Mouse (Mus musculus): ENCODE results near the gene Stk11ip.
A peak's percentile ranks its signal among the peaks of the same experiment; 100 is the strongest.

The Stk11ip gene

DNA sequence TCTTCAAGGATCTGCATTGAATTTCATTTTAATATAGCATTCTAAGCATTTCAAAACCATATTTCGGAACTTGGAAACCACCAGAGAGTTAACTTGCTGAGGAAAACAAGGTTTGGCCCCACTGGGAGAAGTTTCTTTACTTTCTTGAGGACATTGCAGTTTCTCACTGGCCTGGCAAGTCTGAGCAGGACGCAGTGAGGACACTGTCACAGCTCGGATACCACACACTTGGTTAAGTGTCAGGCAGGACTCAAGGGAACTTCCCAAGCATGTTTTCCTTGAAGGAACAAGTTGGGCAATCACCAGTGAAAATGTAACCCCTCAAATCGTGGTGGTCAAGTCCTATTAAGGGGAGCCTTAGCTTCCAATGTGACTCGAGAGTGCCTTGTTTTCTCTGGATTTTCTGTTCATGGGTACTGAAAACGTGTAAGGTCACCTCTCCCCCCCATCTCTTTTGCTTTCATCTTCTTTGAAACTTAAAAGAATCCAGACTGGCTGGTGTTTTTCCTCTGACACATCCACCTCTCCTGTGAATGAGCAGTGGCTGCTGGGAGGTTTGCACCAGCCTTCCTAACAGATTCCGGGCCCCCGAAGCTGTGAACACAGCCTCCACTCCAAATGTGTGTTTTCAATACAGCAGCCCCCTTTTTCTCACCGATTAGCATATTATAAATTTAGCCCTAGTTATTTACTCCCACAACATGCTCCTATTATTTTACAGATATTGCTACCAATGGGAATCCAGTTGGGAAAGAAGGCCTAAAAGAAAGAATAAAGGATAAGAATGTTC is 16.9 kb upstream of the Stk11ip start:
- no peak for DNase-seq

DNA sequence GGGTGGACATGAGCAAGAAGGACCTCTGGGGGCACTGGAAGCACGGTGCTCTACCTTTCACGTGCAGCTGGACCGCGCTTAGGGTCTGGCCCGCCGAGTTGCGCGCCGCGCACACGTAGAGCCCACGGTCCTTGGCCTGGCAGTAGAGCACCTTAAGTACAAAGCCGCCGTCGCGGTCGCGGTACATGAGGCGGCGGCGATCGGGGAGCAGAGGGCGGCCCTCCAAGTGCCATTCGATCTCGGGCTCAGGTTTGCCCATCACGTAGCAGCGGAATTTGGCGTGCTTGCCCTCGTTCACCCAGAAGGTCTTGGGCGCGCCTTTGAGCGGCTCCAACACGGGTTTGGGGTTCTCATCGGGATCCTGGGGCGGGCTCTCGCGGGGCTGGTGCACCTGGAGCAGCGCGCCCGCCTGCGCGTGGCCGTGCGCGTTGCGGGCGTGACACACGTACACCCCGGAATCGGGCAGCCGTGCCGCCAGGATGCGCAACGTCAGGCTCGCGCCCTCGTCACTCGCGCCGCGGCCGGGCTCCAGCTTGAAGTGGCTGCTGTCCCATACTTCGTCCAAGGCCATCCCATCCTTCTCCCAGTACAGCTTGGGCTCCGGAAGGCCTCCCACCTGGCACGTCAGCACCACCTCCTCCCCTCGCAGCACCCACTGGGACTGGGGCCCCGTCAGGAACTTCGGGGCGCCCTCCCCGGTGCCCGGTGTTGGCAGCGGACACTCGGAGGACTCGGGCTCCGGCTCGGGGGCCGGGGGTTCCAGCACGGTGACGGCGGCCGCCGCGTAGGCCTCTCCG is 16.0 kb upstream of the Stk11ip start:
- DNase-seq: peak; percentile 68

DNA sequence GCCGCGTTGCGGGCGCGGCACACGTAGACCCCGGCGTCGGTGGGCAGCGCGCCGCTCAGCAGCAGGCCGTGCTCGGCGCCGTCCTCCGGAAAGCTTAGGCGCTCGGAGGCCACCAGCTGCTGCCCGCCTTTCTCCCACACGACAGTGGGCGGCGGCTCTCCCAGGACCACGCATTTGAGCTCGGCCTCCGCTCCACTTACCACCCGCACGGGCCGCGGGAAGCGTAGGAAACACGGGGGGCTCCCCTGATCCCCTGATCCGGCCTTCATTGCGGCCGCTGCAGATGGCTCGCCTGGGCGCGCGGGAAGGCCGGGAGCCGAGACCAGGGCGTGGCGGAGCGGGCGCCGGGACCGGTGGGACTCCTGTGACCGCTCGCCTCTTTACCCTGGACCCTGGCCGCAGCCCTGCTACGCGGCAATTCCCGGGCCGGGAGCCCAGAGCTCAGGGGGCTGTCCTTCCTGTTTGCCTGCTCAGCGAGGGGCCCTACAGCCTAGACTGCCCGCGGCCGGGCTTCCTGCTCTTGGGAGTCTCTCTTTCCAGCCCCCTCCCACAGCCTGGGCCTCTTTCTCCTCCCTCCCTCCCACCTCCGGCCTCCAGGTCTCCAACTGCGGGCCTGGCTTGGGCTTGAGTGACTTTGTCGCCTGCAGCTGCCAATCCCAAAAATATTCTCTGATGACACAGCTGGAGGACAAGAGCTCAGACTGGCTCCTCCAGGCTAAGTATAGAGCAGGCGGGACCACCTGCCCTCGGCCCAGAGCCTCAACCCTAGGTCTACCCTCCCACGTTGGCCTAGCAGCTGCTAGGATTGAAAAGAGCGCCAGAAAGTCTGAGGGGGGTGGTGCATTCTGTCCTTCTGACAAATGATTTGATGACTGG is 15.1 kb upstream of the Stk11ip start, which contains the start of gene Obsl1:
Obsl1 (minus strand) TSS at position 497 of the 876 bp plus-strand sequence.
- DNase-seq: peak; percentile 85

DNA sequence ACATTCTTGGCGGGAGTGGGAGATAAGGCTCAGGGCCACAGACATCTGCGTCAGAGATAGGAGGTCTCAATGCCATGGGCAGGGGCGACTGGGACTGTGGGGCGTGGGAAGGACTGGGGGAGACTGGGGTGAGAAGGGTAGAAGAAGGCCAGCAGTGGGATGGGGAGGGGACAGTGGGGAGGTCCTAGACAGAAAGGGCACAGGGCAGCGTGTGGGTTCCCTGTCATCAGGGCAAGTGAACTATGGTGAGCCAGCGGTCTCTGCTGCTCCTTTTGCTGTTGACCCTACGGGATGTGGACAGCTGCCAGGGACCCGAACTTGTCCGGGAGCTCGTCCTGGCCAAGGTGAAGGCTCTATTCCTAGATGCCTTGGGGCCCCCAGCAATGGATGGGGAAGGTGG is 14.3 kb upstream of the Stk11ip start, which contains the start of gene Inha:
Inha (plus strand) TSS at position 72 of the 400 bp plus-strand sequence.
- no peak for DNase-seq

DNA sequence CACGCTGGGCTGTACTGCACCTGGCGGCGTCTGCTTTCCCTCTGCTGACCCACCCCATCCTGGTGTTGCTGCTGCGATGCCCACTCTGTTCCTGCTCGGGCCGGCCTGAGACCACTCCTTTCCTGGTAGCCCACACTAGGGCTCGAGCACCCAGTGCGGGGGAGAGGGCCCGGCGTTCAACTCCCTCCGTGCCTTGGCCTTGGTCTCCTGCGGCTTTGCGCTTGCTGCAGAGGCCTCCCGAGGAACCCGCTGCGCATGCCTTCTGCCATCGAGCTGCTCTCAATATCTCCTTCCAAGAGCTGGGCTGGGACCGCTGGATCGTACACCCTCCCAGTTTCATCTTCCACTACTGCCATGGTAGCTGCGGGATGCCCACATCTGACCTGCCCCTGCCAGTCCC is 11.7 kb upstream of the Stk11ip start:
- no peak for DNase-seq

DNA sequence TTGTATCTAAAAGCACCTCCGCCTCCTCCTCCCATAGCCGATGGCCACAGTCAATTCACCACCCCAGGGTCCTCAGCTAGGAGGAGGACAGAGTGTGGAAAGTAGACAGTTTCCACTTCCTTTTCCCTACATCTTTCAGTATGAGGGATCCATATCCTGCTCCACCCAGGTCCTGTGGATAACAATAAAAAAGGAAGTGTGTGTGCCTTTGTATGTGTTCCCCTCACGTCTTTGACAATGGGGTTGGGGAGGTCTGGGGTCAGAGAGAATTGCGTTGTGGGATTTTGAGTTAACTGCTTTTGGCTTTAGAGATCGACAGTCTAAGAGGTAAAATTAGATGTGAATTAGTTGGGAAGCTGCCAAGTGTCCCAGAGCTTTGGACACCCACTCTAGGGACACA is 11.2 kb upstream of the Stk11ip start:
- DNase-seq: no peak

DNA sequence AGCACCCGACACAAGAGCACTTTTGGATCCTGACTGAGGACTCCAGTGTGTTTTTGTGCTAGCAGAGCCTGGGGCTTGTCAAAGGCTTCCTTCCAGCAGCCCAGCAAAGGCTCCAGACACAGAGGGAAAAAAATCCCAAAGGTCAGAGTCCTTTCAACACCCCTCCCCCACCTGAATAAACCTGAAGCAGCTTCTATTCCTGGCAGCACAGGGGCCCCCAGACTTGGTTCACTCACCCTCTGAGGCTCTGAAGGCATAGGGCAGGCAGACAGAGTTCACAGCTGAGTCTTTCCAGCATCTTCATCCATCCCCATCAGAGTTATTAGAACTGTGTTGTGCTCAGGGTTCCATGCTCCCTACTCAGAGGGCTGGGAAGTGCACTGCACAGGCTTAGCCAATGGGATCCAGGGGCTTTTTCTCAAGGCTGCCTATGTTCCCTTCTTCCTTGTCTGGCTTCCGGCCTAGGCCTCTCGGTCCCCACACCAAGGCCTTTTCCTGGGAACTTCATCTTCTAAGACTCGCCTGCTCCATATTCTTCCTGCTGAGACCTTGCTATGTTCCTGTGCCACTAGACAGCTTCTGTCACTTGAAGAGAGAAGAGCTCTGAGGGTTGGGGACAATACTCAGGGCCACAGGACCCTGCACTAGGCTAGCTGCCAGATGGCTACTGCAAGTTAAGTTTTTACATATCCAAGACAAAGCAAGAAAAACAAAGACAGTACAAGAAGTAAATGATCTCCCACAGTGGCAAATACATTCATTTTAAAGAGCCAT is 9.7 kb upstream of the Stk11ip start:
- peak; percentile 57 for DNase-seq

DNA sequence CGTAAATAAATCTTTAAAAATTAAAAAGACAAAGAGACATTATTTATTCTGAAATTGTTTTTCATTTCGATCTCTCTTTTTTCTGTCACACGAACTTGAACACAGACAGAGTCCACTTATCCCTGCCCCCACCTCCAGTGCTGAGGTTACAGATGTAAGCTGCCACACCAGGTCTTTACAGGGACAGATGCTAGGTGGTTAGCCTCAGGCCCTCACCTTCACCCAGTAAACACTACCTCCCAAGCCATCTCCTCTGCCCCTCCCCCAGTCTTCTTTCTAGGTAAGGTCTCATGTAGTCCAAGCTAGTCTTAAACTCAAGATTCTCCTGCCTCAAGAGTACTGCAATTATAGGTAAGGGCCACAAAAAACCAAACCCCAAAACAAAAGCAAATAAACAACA is 8.8 kb upstream of the Stk11ip start:
- no peak for DNase-seq

DNA sequence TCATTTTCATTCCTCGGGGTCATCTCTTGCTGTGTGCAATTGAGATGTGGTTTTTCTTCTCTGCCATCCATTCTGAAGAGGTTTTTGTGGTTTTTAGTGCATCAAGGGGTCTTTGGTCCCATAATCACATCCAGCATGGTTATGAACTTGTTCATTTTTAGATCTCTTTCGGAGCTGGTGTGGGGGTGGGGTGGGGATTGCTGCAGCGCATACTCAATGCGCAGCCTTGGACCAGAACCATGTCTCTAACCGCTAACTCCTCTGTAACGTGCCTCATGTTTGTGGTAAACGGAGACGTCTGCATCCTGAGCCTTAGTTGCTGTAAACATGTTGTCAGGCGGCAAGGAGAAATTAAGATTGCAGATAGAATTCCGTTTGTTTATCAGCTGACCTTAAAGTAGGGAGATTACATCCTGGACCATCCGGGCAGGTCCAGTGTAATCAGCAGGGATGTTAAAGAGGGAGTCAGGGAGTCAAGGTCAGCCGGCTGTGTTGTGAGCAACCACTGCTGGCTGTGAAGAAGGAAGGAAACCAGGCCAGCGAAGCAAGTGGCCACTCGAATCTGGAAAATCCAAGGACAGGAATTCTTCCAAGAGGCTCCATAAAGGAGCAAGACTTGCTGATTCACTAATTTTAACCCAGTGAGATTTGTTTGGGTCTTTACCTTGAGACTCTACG is 4.5 kb upstream of the Stk11ip start:
- DNase-seq: no peak

DNA sequence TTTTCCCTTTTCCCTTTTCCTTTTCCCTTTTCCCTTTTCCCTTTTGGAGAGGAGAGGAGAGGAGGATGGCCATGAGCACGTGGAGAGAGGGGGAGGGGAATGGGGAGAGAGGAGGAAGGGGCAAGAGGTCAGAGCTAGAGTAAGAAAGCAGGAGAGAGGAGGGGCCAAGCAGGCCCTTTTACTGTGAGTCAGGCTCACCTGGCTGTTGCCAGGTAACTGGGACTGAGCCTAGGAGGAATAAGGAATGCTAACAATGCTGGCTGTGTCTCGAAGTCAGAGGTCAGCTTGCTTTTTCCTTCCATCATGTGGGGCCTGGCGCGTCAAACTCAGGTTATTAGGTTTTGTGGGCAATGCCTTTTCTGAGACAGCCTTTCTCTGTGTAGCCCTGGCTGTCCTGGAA is 3.3 kb upstream of the Stk11ip start:
- DNase-seq: no peak

DNA sequence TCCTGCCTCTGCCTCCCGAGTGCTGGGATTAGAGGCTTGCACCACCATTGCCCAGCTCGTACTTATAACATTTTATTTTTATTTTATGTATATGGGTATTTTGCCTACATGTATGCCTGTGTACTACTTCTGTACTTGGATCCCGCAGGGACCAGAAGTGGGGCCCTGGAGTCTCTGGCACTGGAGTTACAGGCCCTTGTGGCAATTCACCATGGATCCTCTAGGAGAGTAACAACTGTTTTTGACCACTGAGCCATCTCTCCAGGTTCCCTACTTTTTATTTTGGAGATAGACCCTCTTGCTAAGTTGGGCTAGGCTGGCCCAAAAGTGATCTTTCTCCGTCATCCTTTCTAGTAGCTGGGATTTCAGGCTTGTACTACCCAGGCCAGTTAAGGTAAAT is 2.9 kb upstream of the Stk11ip start:
- DNase-seq: no peak

DNA sequence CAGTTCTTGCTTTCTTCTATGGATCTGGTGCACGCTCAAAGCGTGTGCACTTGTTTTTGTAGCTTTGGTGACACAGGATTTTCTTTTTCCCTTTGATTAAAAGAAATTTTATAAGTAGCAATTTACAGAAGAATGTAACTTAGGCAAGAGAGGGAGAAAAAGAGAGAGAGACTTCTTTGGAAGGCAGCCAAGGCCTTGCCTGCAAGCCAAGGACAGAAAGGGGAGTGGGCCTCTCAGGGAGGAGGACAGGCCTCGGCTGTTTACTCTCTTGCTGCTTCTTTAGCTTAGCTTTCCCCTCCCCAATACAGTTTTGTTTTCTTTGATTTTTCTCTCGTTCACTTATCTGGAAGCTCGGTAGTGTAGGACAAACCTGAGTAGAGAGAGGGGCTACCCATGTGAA is 1.8 kb upstream of the Stk11ip start:
- no peak for DNase-seq

DNA sequence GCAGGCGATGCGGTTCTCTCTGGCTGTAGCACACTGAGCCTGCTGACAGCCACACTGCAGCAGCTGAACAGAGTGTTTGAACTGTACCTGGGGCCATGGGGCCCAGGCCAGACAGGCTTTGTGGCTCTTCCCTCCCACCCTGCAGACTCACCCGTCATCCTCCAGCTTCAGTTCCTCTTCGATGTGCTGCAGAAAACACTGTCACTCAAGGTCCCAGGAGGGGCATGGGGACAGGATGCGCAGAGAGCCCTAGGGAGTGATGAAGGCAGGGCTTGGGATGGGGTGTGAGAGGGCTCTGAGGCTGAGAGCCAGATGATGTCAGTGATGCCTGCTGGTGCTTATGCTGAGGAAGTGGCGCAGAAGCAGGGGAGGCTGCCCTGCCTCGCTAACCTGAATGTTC is 3.4 kb downstream of the Stk11ip start:
- no peak for DNase-seq

DNA sequence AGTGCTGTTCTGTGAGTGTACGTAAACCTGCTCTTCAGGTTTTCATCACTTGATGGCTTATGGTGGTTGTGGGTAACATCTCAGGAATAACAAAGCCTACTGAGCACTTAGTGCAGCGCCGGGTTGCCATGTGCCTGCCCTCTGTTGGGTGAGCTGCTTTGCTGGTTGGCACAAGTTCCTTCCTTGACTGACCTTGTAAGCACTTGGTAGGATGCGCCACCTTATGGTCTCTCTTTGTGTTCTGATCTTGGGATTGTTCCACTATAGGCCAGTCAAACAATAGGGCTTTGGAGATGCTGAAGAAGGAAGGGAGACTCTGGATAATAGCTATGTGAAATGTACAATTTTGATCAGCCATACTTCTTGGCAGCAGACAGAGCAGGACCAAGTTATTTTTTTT is 9.2 kb downstream of the Stk11ip start:
- no peak for DNase-seq

DNA sequence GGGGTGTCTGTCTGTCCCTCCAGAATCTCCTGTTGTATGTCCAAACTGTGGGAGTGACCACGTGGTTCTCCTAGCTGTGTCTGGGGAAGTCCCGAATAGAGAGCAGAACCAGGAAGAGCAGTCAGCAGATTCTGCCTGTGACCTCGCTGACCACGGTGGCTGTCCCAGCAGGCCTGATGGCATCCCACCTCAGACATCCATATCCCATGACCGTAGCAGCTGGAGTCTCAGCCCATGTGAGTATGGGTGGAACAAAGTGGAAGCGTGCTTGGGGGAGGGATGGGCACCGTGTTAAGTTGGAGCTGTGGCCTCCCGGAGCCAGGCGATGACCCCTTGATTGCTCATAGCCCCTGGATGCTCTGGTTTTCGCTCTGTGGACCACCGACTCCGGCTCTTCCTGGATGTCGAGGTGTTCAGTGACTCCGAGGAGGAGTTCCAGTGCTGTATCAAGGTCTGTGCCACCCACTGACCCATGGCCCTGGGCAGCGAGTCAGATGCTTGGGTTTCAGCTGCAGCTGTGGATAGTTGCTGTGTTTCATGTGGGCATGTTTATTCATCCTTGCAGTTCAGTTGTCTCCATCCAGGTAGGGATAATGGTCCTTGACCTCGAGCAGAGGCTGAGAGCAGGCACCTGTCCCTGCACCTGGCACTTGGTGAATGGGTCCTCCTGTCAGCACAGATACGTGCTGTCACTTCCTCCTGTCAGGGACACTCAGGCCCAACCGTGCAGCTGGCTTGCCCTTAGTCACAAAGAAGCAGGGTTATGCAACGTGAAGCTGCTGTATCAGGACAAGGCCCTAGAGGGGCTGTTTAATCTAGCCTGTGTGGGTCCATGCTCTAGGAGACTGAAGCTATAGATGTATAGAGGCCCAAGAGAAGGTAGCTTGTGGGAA is 11.2 kb downstream of the Stk11ip start:
- no peak for DNase-seq

DNA sequence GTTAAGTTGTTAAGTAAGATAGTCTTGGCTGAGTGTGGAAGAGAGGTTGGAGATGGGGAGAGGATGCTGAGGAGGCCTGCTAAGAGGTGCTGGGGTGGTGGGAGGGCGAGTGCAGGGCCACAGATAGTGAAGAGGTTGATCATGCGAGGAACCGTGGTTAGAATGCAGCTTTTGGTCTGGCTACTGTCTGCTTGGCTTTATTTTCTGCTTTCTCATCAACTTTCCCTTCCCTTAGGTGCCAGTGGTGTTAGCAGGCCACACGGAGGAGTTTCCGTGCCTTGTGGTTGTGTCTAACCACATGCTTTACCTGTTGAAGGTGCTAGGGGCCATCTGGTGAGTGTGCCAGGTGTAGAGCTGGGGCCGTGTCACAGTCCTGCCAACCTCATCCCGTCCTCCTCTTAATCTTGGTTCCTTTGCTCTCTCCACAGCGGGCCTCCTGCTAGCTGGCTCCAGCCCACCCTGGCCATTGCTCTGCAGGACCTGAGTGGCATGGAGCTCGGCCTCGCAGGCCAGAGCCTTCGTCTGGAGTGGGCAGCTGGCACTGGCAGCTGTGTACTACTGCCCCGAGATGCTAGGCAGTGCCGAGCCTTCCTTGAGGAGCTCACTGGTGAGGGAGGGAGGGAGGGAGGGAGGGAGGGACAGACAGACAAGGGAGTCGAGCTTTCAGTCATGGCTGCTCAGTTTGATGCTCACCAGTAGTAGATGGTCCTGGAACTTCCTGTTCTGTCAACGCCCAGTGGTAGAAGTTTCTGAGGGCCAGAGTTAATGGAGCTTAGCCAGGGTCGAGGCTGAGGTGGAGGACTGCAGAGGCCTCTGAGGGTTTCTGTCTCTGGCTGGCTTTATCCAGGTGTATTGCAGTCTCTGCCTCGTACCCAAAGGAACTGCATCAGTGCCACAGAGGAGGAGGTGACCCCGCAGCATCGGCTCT is 12.3 kb downstream of the Stk11ip start:
- DNase-seq: no peak

DNA sequence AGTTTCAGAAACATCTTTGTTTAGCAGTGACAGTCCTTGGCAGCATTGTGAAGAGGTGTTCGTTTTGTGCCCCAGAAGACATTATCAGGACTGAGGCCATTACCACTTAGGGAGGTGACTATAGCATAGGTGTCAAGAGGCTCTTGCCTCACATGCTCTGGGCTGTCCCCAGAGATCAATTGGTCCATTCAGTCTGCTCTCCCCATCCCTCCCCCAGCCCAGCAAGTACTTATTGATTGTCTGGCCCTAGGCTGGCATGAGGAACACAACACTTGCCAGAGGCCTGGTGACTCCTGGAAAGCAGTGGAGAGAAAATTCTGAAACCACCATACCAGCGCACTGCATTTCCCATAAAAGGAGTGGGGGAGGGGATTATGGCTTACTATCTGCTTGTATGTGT is 16.3 kb downstream of the Stk11ip start:
- no peak for DNase-seq

DNA sequence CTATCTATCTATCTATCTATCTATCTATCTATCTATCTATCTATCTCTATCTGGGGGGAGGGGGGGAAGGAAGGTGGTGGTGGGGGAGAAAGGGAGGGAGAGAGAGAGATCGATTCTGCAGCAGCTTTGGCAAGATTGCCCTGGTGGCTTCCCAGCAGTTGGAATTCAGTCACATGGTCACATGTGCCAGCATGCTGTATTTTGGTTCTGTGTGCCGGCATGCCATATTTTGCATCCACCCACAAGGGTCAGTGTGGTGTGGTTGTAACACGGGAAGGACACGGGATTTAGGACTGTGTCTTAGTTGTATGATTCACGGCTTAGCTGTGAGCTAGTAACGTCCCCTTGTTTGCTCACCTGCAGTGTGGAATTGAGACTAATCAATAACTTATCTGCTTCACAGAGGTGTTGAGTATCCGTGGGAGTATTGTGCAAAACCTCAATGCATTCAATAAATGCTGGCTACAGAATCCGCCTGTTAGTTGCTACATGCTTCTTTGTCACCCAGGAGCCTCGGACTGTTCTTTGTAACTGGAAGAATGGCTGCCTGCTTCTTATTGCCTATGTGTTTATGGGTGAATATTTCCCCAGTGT is 17.4 kb downstream of the Stk11ip start:
- no peak for DNase-seq

DNA sequence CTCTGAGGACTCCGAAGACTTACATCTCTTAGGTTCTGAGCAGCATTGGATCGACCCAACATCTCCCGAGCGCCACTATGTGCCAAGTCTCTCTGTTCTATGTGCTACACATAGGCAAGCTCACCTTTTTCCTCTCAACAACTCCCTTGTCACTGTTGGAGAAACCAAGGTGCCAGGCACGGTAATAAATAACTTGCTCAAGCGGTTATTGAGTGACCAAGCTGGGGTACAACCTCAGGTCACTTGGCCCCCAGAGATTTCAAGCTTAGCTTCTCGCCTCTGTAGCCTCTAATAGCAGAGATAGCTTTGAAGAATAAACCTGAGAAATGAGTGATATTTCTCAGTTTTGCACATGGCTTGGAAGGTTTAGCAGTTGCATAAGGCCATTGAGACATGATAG is 20.2 kb downstream of the Stk11ip start:
- no peak for DNase-seq
